Mouse (Mus musculus): ENCODE measurements around the gene Fkbp9.
"Not testable (repeated sequence)": the region's sequence is repeated elsewhere in the genome, so short reads cannot be mapped to it uniquely, and the experiment has no call there.

The Fkbp9 gene

GRCm38 (mm10) chr6:56843229-56843628 lies 11.4 kb downstream of the Fkbp9 start:
- no peak for DNase-seq

- no peak for DNase-seq
These were observed 12.5 kb downstream of the Fkbp9 start for GRCm38 (mm10) chr6:56844365-56844764.

DNA sequence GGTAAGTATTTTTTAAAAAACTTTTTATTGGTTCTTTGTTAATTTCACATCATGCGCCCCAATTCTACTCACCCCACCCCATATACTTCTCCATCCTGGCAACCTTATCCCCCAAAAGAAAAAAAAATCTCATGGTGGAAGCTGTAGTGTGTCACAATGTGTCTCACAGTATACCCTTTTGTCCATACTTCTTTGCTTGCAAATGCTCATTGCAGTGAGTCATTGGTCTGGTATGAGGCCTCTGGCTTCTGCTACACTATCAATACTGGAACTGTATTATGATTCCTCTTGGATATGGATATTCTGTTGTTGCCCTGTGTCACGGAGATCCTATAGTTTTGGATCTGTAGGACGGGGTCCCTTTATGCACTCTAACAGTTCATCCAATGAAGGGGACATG lies 17.1 kb downstream of the Fkbp9 start:
- no peak for DNase-seq

DNA sequence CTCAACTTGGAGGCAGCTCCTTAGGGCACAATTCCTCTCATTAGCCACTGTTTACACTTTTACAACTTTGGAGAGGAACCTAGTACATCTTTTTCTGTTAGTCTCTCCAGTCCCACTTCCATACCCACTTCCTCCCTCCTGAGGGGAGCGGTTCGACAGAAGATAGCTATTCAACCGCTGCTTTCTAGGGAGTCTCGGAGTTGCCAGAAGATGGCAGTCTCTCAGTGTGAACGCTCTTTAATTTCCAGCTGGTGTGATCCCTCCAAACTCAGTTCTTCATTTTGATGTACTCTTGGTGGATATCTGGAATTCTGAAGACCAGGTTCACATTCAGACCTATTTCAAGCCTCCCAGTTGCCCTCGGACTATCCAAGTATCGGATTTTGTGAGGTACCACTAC lies 18.5 kb downstream of the Fkbp9 start:
- no peak for DNase-seq

- no peak for DNase-seq
These were observed 22.9 kb downstream of the Fkbp9 start for GRCm38 (mm10) chr6:56854803-56855202.

DNA sequence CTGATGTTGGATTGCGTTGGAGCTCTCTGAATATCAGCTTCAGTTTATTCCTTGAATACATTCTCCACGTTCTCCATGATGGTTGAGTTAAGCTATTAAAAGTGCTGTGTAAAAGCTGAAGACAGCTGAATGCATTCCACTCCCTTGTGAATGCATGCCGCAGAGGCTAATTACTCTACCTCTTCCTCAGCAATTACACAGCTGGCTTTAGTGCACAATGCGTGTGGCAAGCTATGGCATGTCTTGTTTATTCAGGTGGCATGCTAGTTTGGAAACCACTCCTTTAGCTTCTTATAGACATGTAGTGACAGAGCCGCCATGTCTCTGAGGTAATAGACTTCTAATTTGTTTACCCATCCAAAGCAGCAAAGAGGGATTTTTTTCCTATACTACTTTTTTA lies 24.9 kb downstream of the Fkbp9 start:
- no peak for DNase-seq

DNA sequence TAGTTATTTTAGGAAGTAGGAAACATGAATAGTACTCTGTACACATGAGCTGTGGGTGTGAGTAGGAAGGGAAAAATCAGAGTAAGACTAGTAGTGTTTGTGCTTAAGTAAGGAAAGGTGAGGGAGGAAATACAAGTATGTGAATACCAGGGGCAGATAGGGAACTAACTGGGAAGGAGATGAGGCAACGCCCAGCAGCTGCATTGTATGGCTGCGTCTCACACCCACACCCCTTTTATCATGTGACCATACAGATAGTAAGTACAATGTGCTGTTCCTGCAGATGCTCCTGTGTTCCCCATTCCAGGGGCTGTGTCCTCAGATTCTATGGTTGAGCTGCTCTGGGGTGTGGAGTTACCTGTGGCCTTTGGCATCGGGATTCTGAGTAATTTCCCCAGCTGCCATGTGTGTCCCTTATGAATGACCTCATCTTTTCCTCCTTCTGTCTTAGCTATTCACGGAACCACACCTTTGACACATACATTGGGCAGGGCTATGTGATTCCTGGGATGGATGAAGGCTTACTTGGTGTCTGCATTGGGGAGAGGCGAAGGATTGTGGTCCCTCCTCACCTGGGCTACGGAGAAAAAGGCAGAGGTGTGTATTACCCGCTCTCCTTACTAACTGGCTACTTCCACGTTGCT lies 28.5 kb downstream of the Fkbp9 start:
- DNase-seq = no peak

GRCm38 (mm10) chr6:56866899-56867298 lies 35.0 kb downstream of the Fkbp9 start:
- not testable (repeated sequence) for DNase-seq

GRCm38 (mm10) chr6:56868565-56868964 lies 36.7 kb downstream of the Fkbp9 start:
- DNase-seq = no peak

DNA sequence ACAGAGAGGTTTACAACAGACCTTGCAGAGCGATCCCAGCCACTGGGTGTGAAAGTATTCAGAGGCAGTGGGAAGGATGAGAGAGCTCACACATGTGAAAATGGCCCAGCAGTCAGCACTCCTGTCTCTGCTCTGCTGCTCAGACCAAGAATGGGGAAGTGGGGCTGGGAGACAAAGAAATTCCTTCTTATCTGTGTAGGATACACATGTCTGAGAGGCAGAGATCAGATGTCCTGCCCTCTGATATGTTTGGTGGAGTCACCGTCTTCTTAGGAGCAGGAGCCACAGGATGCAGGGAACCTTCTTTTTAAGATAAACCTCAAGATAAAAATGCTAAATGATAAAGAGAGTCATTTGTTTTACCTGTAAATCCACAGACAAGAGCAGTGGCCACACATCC lies 38.2 kb downstream of the Fkbp9 start:
- no peak for DNase-seq

DNA sequence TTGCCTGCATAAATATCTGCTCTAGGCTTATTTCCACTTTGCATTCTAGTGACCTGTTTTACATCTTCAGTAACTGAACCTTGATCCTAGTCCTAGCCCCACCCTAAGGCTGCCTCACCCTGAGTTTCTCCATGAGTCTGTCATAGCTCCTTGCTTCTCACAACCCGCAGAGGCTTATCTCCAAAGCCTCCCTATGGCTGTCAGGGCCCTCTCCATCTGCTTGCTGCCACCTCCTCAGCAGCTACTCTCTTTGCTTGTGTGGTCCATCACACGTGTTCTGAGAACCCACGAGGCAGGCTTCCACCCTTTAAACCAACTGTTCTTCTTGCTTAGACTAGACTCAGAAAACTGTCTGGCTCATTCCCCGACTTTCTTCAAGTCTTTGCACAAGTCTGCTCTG lies 45.0 kb downstream of the Fkbp9 start:
- DNase-seq = no peak

DNA sequence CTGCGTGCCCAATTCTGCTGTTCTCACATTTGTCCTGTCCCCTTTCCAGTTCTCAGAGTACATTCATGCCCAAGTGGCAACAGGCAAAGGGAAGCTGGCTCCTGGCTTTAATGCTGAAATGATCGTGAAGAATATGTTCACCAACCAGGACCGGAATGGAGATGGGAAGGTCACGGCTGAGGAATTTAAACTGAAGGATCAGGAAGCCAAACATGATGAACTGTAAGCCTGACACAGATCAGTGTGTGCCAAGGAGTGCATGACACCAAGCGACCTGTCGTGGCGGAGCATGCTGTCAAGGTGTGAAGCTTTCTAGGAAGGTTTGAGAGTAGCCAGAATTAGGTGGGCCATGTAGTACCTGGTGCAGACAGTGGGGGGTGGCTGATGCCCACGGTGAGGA lies 46.1 kb downstream of the Fkbp9 start:
- DNase-seq = no peak

DNA sequence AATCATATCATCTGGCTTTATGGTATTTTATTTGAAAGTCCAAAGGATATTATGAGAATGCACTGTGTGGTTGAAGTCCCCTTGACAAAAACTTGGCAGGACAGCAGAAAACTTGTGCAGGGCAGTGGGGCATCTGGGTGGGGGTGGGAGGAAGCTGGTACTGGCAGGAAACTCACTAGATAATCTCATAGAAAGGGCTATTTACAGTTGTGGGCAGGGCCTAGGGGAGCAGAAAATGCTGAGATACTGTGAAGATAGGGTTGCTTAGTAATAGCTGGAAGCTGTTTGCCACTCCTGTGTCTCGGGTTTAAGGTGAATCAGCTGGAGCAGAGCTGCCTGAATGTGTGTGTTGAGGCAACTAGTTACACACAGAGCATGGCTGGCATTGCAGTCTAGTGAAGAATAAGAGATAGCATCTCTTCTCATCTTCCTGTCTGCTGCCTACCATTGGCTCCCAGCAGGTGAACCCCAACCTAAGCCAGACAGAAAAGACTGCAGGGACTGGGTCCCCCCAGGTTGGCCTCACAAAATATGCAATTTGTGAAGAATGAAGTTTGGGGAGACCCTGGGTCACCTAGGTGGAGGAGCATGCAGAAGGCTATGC lies 47.6 kb downstream of the Fkbp9 start:
- DNase-seq = no peak

- no peak for DNase-seq
These were observed 56.7 kb downstream of the Fkbp9 start for GRCm38 (mm10) chr6:56888561-56888960.

DNA sequence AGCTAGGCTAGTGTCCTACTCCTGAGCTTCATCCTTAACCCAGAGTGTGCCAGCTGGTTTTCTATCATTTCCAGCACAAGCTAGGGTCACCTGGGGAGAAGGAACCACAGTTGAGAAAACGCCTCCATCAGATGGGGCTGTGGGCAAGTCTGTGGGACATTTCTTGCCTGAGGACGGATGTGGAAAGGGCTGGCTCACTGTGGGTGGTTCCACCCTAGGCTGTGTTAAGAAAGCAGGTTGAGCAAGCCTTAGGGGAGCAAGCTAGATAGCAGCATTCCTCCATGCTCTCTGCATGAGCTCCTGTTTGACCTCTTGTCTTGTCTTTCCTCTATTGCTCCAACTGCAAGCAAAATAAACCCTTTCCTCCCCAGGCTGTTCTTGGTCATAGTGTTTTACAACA lies 58.9 kb downstream of the Fkbp9 start:
- DNase-seq = no peak

DNA sequence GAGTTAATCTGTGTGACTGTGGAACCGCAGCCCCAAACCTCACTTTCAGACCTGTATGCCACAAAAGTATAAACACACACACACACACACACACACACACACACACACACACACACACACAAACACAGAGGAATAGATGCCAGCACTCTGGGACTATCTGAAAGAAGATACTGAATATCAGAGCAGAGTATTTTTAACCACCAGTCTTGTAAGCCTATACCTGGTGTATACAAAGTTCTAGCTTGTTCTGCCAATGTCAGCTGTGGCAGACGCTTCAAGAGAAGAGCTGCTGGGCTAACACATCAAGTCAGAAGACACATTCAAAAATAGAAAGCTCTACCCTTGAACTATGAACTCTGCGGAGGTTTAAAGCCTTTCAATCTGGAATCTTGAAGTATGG lies 67.7 kb downstream of the Fkbp9 start:
- DNase-seq = no peak

DNA sequence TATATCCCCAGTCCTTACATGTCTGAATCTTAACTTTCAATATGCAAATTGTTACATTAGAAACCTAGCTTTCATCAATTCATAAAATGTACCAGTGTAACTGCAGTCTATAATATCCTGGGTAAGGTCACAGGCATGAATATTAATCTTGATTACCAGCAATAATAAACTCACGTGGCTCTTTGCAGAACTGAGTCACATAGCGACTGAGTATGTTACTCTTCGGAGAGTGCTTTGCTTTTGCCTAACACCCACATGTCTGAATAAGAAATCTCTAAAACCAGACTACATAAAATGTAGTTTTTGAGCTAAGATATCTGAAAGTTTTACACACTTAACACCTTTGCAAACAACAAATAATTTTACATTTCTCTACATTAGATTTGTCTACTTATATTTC lies 69.5 kb downstream of the Fkbp9 start:
- no peak for DNase-seq

DNA sequence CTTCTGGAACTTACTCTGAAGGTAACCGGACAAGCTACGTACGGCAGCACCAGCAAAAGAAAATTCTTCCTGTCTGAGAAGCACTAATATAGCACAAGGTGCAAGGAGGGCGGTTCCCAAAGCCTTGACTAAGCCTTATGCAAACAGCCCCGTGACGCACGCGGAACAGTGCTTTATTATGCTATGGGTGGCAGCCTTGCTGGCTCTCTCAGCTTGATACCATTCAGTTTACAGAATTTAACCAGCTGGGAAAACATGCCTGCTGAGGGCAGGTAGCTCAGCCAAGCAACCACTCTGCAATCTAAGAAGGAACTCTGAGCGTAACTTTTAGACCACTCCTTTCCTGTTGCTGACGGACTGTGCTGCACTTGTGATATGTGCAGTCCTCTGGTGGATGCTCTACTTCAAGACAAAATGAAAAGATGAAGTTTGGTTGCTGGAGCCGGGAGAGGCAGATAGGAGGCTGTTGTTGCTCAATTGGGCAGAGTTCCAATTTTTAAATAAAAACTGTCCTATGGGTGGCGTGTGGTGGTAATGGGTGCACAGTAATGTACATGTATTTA lies 70.0 kb downstream of the Fkbp9 start:
- DNase-seq = peak; percentile 50 to 58

GRCm38 (mm10) chr6:56902606-56903520 lies 71.0 kb downstream of the Fkbp9 start:
- no peak for DNase-seq

GRCm38 (mm10) chr6:56903831-56904230 lies 72.0 kb downstream of the Fkbp9 start:
- DNase-seq = no peak

DNA sequence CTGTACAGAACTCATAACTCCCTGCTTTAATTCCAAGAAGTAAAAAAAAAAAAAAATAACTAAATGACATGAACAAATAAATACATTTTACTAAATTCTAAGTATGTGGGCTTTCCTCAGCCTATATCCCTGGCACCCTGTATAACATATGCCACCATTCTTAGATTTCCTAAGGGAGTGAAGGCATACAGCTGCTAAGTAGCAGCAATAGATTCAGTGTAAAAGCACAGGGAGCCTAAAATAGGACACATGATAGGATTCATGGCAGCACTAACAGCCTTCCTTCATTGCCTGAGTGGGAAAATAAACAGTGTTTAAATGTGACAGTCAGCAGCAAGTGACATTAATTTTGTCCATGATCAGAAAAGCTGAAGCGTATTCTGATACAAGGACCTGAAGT lies 72.5 kb downstream of the Fkbp9 start:
- DNase-seq = no peak

GRCm38 (mm10) chr6:56904982-56905381 lies 73.1 kb downstream of the Fkbp9 start:
- DNase-seq = no peak

DNA sequence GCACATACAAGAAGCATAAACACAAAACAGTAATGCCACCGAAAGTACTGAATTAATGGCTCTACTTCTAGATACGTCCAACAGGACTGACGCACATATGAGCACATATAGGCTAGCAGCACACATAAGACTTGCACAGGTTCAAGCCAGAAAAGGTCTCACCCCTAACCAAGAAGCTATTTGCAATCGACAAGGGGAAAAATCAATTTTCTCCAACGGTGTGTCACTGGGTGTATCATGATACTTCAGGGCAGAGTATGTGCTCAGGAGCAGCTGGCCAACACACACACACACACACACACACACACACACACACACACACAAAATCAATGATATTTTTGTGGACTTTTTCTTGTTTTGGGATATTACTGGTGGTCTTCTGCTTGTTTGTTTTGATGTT lies 73.6 kb downstream of the Fkbp9 start:
- no peak for DNase-seq

Data from thymus, postnatal 36 days (tissue).